Mouse (Mus musculus) MEL (cell line): Measurements from ENCODE around the gene Rrp36.

Experiments
- CHD1 ChIP-seq: IDR thresholded peaks from 2 replicates; pipeline ENCODE4 v1.6.1; 2012; ENCODE audit warnings: low read depth, mild to moderate bottlenecking, inconsistent platforms, low read length, improper control_type of control experiment
- CHD2 ChIP-seq: IDR thresholded peaks from 2 replicates; pipeline ENCODE4 v1.6.1; 2011; ENCODE audit warnings: low read length, improper control_type of control experiment
- CTCF ChIP-seq, 3 experiments: IDR thresholded peaks in 2 of 3; conservative IDR thresholded peaks in 1 of 3; 2 replicates each; pipeline ENCODE4 v1.5.1; 2011 to 2012; ENCODE audit warnings: low read length in 3 of 3, low read depth in 2 of 3, mild to moderate bottlenecking in 2 of 3, improper control_type of control experiment in 1 of 3, inconsistent platforms in 1 of 3, mixed read lengths in 1 of 3, moderate library complexity in 1 of 3; ENCODE audit not compliant: control insufficient read depth in 1 of 3, insufficient read depth in 1 of 3, poor library complexity in 1 of 3, severe bottlenecking in 1 of 3
- EP300 ChIP-seq, 2 experiments: IDR thresholded peaks; 2 replicates each; pipeline ENCODE4 v1.6.1; 2011; ENCODE audit warnings: improper control_type of control experiment in 2 of 2, low read length in 2 of 2, low read depth in 1 of 2, mild to moderate bottlenecking in 1 of 2
- HCFC1 ChIP-seq: IDR thresholded peaks from 2 replicates; pipeline ENCODE4 v1.6.1; 2012; ENCODE audit warnings: low read depth, mild to moderate bottlenecking, inconsistent platforms, low read length, improper control_type of control experiment, moderate library complexity
- JUND ChIP-seq: IDR thresholded peaks from 2 replicates; pipeline ENCODE4 v1.6.1; 2011; ENCODE audit warnings: low read depth, mild to moderate bottlenecking, improper control_type of control experiment, low read length
- NELFE ChIP-seq: IDR thresholded peaks from 2 replicates; pipeline ENCODE4 v1.6.1; 2011; ENCODE audit warnings: low read depth, low read length, improper control_type of control experiment
- POLR2A ChIP-seq, 2 experiments: IDR thresholded peaks; 2 replicates each; pipeline ENCODE4 v1.6.1; 2011 to 2012; ENCODE audit warnings: low read length in 2 of 2, mild to moderate bottlenecking in 2 of 2, control low read depth in 1 of 2, improper control_type of control experiment in 1 of 2, low read depth in 1 of 2, moderate library complexity in 1 of 2; ENCODE audit not compliant: control insufficient read depth in 1 of 2, insufficient read depth in 1 of 2, poor library complexity in 1 of 2
- POLR2AphosphoS2 ChIP-seq: IDR thresholded peaks from 2 replicates; pipeline ENCODE4 v1.6.1; 2011; ENCODE audit warnings: low read length, improper control_type of control experiment
- POLR2AphosphoS5 ChIP-seq: IDR thresholded peaks from 2 replicates; pipeline ENCODE4 v1.6.1; 2012; ENCODE audit warnings: low read depth, borderline replicate concordance, mild to moderate bottlenecking, inconsistent platforms, low read length, moderate library complexity, mixed read lengths
- RAD21 ChIP-seq: IDR thresholded peaks from 2 replicates; pipeline ENCODE4 v1.6.1; 2011; ENCODE audit warnings: mild to moderate bottlenecking, low read depth, low read length, improper control_type of control experiment
- TCF12 ChIP-seq: IDR thresholded peaks from 2 replicates; pipeline ENCODE4 v1.6.1; 2014; ENCODE audit warnings: low read depth, mild to moderate bottlenecking, inconsistent platforms, low read length, improper control_type of control experiment, moderate library complexity
- USF2 ChIP-seq, 2 experiments: IDR thresholded peaks; 2 replicates each; pipeline ENCODE4 v1.6.1; 2011 to 2012; ENCODE audit warnings: improper control_type of control experiment in 2 of 2, low read length in 2 of 2, borderline replicate concordance in 1 of 2, inconsistent platforms in 1 of 2, low read depth in 1 of 2, mild to moderate bottlenecking in 1 of 2; ENCODE audit not compliant: insufficient read depth in 1 of 2
- ZMIZ1 ChIP-seq: IDR thresholded peaks from 2 replicates; pipeline ENCODE4 v1.6.1; 2012; ENCODE audit warnings: low read depth, mild to moderate bottlenecking, inconsistent platforms, low read length, improper control_type of control experiment, moderate library complexity

DNA sequence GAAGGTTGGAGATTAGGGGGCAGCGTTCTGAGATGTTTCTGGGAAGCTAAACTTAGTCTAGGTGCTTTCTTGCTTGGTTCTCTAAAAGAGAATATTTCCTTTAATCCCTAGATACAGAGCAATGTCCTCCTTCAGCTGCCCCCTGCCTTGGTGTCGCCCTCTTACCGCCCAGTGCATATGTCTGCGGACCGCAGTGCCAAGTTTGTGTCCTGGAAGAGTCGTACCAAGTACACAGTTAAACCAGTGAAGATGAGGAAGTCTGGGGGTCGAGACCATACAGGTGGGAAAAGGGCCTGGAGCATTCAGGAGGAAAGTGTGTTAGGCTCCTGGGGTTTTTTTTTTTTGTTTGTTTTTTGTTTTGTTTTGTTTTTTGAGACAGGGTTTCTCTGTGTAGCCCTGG lies 26.9 kb downstream of the Rrp36 start:
- TF ChIP-seq CTCF (IDR thresholded peaks at IDR 0.05 in 2 of 3, conservative IDR thresholded peaks at IDR 0.05 in 1 of 3; ENCODE audit: control insufficient read depth in 1 of 3, insufficient read depth in 1 of 3, low read depth in 2 of 3, low read length in 3 of 3, poor library complexity in 1 of 3, severe bottlenecking in 1 of 3) (no peak), POLR2A (IDR thresholded peaks at IDR 0.05; ENCODE audit: control insufficient read depth in 1 of 2, insufficient read depth in 1 of 2, low read depth in 1 of 2, low read length in 2 of 2, poor library complexity in 1 of 2) (0 out of 4 replicates have a peak, but pooled peaks of 1 of the 2 experiments have one; percentile 5), POLR2AphosphoS5 (no peak), CHD2 (no peak), JUND (no peak), TCF12 (no peak), USF2 (IDR thresholded peaks at IDR 0.05; ENCODE audit: borderline replicate concordance in 1 of 2, insufficient read depth in 1 of 2, low read depth in 1 of 2, low read length in 2 of 2) (no peak), CHD1 (no peak), NELFE (no peak), ZMIZ1 (no peak), POLR2AphosphoS2 (no peak), EP300 (IDR thresholded peaks at IDR 0.05; ENCODE audit: low read depth in 1 of 2, low read length in 2 of 2) (no peak), RAD21 (no peak), HCFC1 (no peak)
